Mouse (Mus musculus) CH12.LX (cell line): ENCODE measurements around the gene Alyref.

Experiments
- BHLHE40 ChIP-seq: IDR thresholded peaks from 2 replicates; pipeline ENCODE4 v1.6.1; 2011; ENCODE audit warnings: mild to moderate bottlenecking, low read depth, low read length, improper control_type of control experiment
- CHD2 ChIP-seq: IDR thresholded peaks from 2 replicates; pipeline ENCODE4 v1.6.1; 2011; ENCODE audit warnings: low read length, improper control_type of control experiment
- CTCF ChIP-seq, 2 experiments: IDR thresholded peaks in 1 of 2; conservative IDR thresholded peaks in 1 of 2; 2 replicates each; pipeline ENCODE4 v1.5.1; 2011 to 2012; ENCODE audit warnings: low read depth in 2 of 2, low read length in 2 of 2, improper control_type of control experiment in 1 of 2, inconsistent platforms in 1 of 2, mild to moderate bottlenecking in 1 of 2, moderate library complexity in 1 of 2
- EP300 ChIP-seq: IDR thresholded peaks from 2 replicates; pipeline ENCODE4 v1.6.1; 2011; ENCODE audit warnings: low read length, improper control_type of control experiment
- HCFC1 ChIP-seq: IDR thresholded peaks from 2 replicates; pipeline ENCODE4 v1.6.1; 2012; ENCODE audit warnings: low read depth, mild to moderate bottlenecking, inconsistent platforms, low read length, improper control_type of control experiment
- MYC ChIP-seq: IDR thresholded peaks from 2 replicates; pipeline ENCODE4 v1.6.1; 2011; ENCODE audit warnings: low read depth, mild to moderate bottlenecking, improper control_type of control experiment, low read length
- NRF1 ChIP-seq: IDR thresholded peaks from 2 replicates; pipeline ENCODE4 v1.6.1; 2014; ENCODE audit warnings: low read depth, mild to moderate bottlenecking, inconsistent platforms, low read length, improper control_type of control experiment, moderate library complexity
- POLR2A ChIP-seq: IDR thresholded peaks from 2 replicates; pipeline ENCODE4 v1.6.1; 2011; ENCODE audit warnings: low read depth, mild to moderate bottlenecking, improper control_type of control experiment, low read length
- POLR2AphosphoS2 ChIP-seq: IDR thresholded peaks from 2 replicates; pipeline ENCODE4 v1.6.1; 2011; ENCODE audit warnings: low read depth, low read length, improper control_type of control experiment
- RAD21 ChIP-seq: IDR thresholded peaks from 2 replicates; pipeline ENCODE4 v1.6.1; 2011; ENCODE audit warnings: low read depth, mild to moderate bottlenecking, low read length, improper control_type of control experiment, moderate library complexity
- SMC3 ChIP-seq: IDR thresholded peaks from 2 replicates; pipeline ENCODE4 v1.6.1; 2011; ENCODE audit warnings: low read depth, low read length, improper control_type of control experiment

GRCm38 (mm10) chr11:120625152-120625775, 27.1 kb upstream of the Alyref start, which contains the start of gene Sirt7:
- no peak for TF ChIP-seq POLR2A
- TF ChIP-seq RAD21 = no peak
- no peak for TF ChIP-seq BHLHE40
- TF ChIP-seq SMC3 = no peak
- no peak for TF ChIP-seq HCFC1
- TF ChIP-seq POLR2AphosphoS2 = no peak
- TF ChIP-seq EP300 = no peak
- no peak for TF ChIP-seq CTCF (conservative IDR thresholded peaks at IDR 0.05 in 1 of 2, IDR thresholded peaks at IDR 0.05 in 1 of 2; ENCODE audit: low read depth in 2 of 2, low read length in 2 of 2)
- TF ChIP-seq CHD2 = no peak
- TF ChIP-seq MYC = no peak
- TF ChIP-seq NRF1 = no peak
